Mouse (Mus musculus) spleen, postnatal 10 days (tissue): ENCODE data around the gene Cep41.

Experiments used
- DNase-seq, 2 experiments: peaks; one replicate each; pipeline ENCODE4 v3.0.0; 2021 to 2022; ENCODE audit warnings: low spot score in 2 of 2

Gene Cep41

GRCm38 (mm10) chr6:30693350-30693991 lies at the start of gene Cep41:
TSS of gene Cep41 (minus strand) at chr6:30693749.
- peak; percentile 90 to 91 for DNase-seq

GRCm38 (mm10) chr6:30739177-30739747 lies 45.7 kb upstream of the Cep41 start:
- DNase-seq: no peak

- DNase-seq: no peak
Measured at GRCm38 (mm10) chr6:30738464-30739006, 45.0 kb upstream of the Cep41 start.

GRCm38 (mm10) chr6:30737548-30738463 lies 44.3 kb upstream of the Cep41 start:
- no peak for DNase-seq

- peak in 1 of 2 experiments; percentile 47 for DNase-seq
Measured at GRCm38 (mm10) chr6:30736864-30737547, 43.5 kb upstream of the Cep41 start.

GRCm38 (mm10) chr6:30736372-30736762 lies 42.8 kb upstream of the Cep41 start:
- no peak for DNase-seq

- no peak for DNase-seq
Measured at GRCm38 (mm10) chr6:30735728-30736371, 42.3 kb upstream of the Cep41 start.

- DNase-seq: no peak
Measured at GRCm38 (mm10) chr6:30734988-30735727, 41.6 kb upstream of the Cep41 start.

- no peak for DNase-seq
Measured at GRCm38 (mm10) chr6:30734465-30734864, 40.9 kb upstream of the Cep41 start.

GRCm38 (mm10) chr6:30732571-30733130 lies 39.1 kb upstream of the Cep41 start:
- DNase-seq: no peak

GRCm38 (mm10) chr6:30730301-30730971 lies 36.9 kb upstream of the Cep41 start:
- no peak for DNase-seq

GRCm38 (mm10) chr6:30723331-30723730 lies 29.8 kb upstream of the Cep41 start, which contains the start of gene Mest:
TSS of gene Mest (plus strand) at chr6:30723547.
- DNase-seq: no peak

GRCm38 (mm10) chr6:30722385-30723164 lies 29.0 kb upstream of the Cep41 start:
- no peak for DNase-seq

GRCm38 (mm10) chr6:30716796-30717195 lies 23.2 kb upstream of the Cep41 start:
- DNase-seq: no peak

- DNase-seq: no peak
Measured at GRCm38 (mm10) chr6:30714891-30715471, 21.4 kb upstream of the Cep41 start.

GRCm38 (mm10) chr6:30713896-30714295 lies 20.3 kb upstream of the Cep41 start:
- no peak for DNase-seq

- DNase-seq: no peak
Measured at GRCm38 (mm10) chr6:30713455-30713854, 19.9 kb upstream of the Cep41 start.

- no peak for DNase-seq
Measured at GRCm38 (mm10) chr6:30712484-30712883, 18.9 kb upstream of the Cep41 start.
